Mouse (Mus musculus): ENCODE measurements at regions not wholly inside any gene's neighbourhood (a gene's known extent, or its start where the extent isn't known, plus 50 kb on each side); places are given as distances from the start of the nearest gene placed in this dataset.

- DNase-seq (ENCODE audit: low spot score) (no peak), ATAC-seq (ENCODE audit: low FRiP score) (0 out of 2 replicates have a peak, but pooled peaks have one; percentile 51)
- Histone ChIP-seq H3K27me3 (ENCODE audit: control insufficient read depth, insufficient read depth, low read length) (no peaks in the 10 kb centered on the region), H3K36me3 (ENCODE audit: control insufficient read depth, insufficient read depth, low read length) (no peaks in the 10 kb centered on the region), H3K9me3 (ENCODE audit: control insufficient read depth, low read length) (no peaks in the 10 kb centered on the region), H3K4me1 (replicated peaks; ENCODE audit: control insufficient read depth, insufficient read depth, low read length) (no peaks in the 10 kb centered on the region), H3K4me3 (ENCODE audit: low read depth, low read length) (no peak overlapping the region), H3K4me2 (replicated peaks; ENCODE audit: low read depth, low read length) (no peak overlapping the region), H3K27ac (ENCODE audit: low read depth, low read length) (no peak overlapping the region), H3K9ac (ENCODE audit: low read depth, low read length) (no peak overlapping the region)
- WGBS = 89% methylated on average over 4 of the region's 4 CpGs
Observed at GRCm38 (mm10) chr15:46945423-46945822, 6811.3 kb downstream of the 9330182O14Rik start.

GRCm38 (mm10) chr15:46990201-46990600 lies 6856.0 kb downstream of the 9330182O14Rik start:
- no peak overlapping the region for H3K4me3 ChIP-seq (ENCODE audit: low read depth, low read length)
- H3K27ac ChIP-seq (ENCODE audit: low read depth, low read length) = no peak overlapping the region
- ATAC-seq (ENCODE audit: low FRiP score) (no peak), DNase-seq (ENCODE audit: low spot score) (peak; percentile 14)
- no peaks in the 10 kb centered on the region for H3K9me3 ChIP-seq (ENCODE audit: control insufficient read depth, low read length)
- H3K4me2 ChIP-seq (replicated peaks; ENCODE audit: low read depth, low read length) = no peak overlapping the region
- 51% methylated on average over 3 of the region's 3 CpGs for WGBS
- no peaks in the 10 kb centered on the region for H3K4me1 ChIP-seq (replicated peaks; ENCODE audit: control insufficient read depth, insufficient read depth, low read length)
- no peaks in the 10 kb centered on the region for H3K36me3 ChIP-seq (ENCODE audit: control insufficient read depth, insufficient read depth, low read length)
- no peak overlapping the region for H3K9ac ChIP-seq (ENCODE audit: low read depth, low read length)
- no peaks in the 10 kb centered on the region for H3K27me3 ChIP-seq (ENCODE audit: control insufficient read depth, insufficient read depth, low read length)

DNA sequence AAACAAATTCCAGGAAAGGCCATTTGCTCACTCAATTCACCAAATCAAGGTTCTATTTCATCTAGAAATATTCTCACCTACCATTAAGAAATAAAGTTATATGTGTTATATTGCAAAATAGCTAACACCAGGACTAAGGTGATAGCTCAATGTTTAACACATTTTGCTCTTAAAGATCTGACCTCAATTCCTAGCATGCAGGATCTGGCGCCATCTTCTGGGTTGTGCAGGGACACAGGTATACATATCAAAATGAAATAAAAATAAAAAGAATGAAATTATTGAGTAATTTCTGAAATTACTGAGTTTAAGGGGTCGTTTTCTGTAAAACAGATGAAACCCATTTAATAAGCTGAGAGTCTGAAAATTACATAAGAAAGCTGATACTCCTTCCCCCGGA lies 6862.9 kb downstream of the 9330182O14Rik start:
- DNase-seq (ENCODE audit: low spot score) = no peak
- no peaks in the 10 kb centered on the region for H3K36me3 ChIP-seq (ENCODE audit: control insufficient read depth, insufficient read depth, low read length)
- ATAC-seq (ENCODE audit: low FRiP score) = no peak
- H3K9ac ChIP-seq (ENCODE audit: low read depth, low read length) = no peak overlapping the region
- no peak overlapping the region for H3K27ac ChIP-seq (ENCODE audit: low read depth, low read length)
- no peak overlapping the region for H3K4me2 ChIP-seq (replicated peaks; ENCODE audit: low read depth, low read length)
- WGBS = 62% methylated on average over 3 of the region's 3 CpGs
- no peaks in the 10 kb centered on the region for H3K4me1 ChIP-seq (replicated peaks; ENCODE audit: control insufficient read depth, insufficient read depth, low read length)
- no peaks in the 10 kb centered on the region for H3K27me3 ChIP-seq (ENCODE audit: control insufficient read depth, insufficient read depth, low read length)
- no peaks in the 10 kb centered on the region for H3K9me3 ChIP-seq (ENCODE audit: control insufficient read depth, low read length)
- no peak overlapping the region for H3K4me3 ChIP-seq (ENCODE audit: low read depth, low read length)
